Mouse (Mus musculus) heart, embryonic 11.5 days (tissue): ENCODE data around the gene Lrrc59. TPM values are rescaled to one million over a fixed set of nuclear protein-coding genes. Genes with fewer than 3 reads are reported as not detected.
A peak's percentile ranks its signal among the peaks of the same experiment; 100 is the strongest.

ENCODE experiments used
- ATAC-seq: fragments of 200-750 bp; cut with Nextera tagmentation; replicated peaks from 2 replicates; pipeline ENCODE4 v1.8.0; 2017; ENCODE audit warnings: moderate library complexity; ENCODE audit not compliant: insufficient number of reproducible peaks, low FRiP score, low TSS enrichment
- H3K27ac ChIP-seq: fragments of 300-500 bp; sonication (generic); 2 replicates; pipeline ENCODE4 v1.5.1; 2014; ENCODE audit warnings: mild to moderate bottlenecking, low read depth, low read length
- H3K27me3 ChIP-seq: fragments of 300-500 bp; sonication (generic); 2 replicates; pipeline ENCODE4 v1.6.1; 2014; ENCODE audit warnings: mild to moderate bottlenecking, low read length, mixed read lengths; ENCODE audit not compliant: control insufficient read depth, insufficient read depth
- H3K36me3 ChIP-seq: fragments of 300-500 bp; sonication (generic); 2 replicates; pipeline ENCODE4 v1.6.1; 2014; ENCODE audit warnings: mild to moderate bottlenecking, low read length, moderate library complexity, mixed read lengths; ENCODE audit not compliant: control insufficient read depth, insufficient read depth
- H3K4me1 ChIP-seq: fragments of 300-500 bp; sonication (generic); 2 replicates; pipeline ENCODE4 v1.6.1; 2014; ENCODE audit warnings: low read length; ENCODE audit not compliant: control insufficient read depth, insufficient read depth
- H3K4me2 ChIP-seq: fragments of 300-500 bp; sonication (generic); 2 replicates; pipeline ENCODE4 v1.6.1; 2014; ENCODE audit warnings: mild to moderate bottlenecking, moderate library complexity
- H3K4me3 ChIP-seq: fragments of 300-500 bp; sonication (generic); 2 replicates; pipeline ENCODE4 v1.5.1; 2014; ENCODE audit warnings: low read depth, low read length
- H3K9ac ChIP-seq: fragments of 300-500 bp; sonication (generic); 2 replicates; pipeline ENCODE4 v1.6.1; 2014; ENCODE audit warnings: mild to moderate bottlenecking, low read depth, low read length, moderate library complexity
- H3K9me3 ChIP-seq: fragments of 300-500 bp; sonication (generic); replicated peaks from 2 replicates; pipeline ENCODE4 v1.6.1; 2016; ENCODE audit warnings: low read length; ENCODE audit not compliant: control insufficient read depth
- WGBS: fragments of 180-500 bp; shearing (Covaris S2); extraction: QIAGEN DNeasy Blood & Tissue Kit; methylation state at CpG from one replicate; pipeline ENCODE4 v1.1.7; 2014; ENCODE audit not compliant: insufficient replicate concordance; 5-methylcytosine and 5-hydroxymethylcytosine counted together
- polyA plus RNA-seq: library from polyadenylated mRNA; unstranded; fragments of >200 nt; fragmentation: Nextera tagmentation; extraction: Ambion mirVana; gene quantifications from 2 replicates; pipeline ENCODE4 v1.2.1, GENCODE M21; 2014

The Lrrc59 gene
- 137 and 170 TPM in 2 replicates for polyA plus RNA-seq

DNA sequence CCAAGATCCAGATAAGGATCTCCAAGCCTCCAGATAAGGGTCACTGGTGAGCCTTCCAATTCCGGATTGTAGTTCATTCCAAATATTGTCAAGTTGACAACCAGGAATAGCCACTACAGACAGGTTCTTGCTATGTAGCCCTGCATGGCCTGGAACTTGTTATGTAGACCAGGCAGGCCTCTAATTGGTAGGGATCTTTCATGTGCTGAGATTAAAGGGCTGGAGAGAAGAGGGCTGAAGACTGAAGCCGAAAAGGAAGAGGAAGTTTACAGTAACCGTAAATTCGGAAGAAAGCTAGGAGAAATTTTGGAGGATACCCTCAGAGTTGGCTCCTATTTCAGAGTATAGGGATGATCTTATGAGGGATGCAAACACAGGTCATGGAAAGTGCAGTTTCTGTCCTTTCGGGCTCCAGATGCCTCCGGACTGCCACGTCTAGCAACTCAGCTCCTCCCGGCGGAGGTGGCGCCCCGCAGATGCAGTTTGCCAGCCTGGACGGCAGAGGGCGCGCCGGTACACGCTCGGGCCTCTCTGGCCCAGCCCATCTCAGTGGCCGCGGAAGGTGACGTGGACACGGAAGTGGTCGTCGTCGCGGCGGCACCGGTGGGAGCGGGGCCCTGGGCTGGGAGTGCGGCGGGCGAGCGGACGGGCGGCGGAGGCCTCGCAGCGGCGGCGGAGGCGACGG lies at the start of gene Lrrc59:
Gene Lrrc59 (plus strand): TSS at position 569 of the 685 bp plus-strand sequence.
- no peaks in the 10 kb centered on the region for H3K4me1 ChIP-seq
- ATAC-seq: peak; percentile 94
- H3K9me3 ChIP-seq: no peaks in the 10 kb centered on the region

DNA sequence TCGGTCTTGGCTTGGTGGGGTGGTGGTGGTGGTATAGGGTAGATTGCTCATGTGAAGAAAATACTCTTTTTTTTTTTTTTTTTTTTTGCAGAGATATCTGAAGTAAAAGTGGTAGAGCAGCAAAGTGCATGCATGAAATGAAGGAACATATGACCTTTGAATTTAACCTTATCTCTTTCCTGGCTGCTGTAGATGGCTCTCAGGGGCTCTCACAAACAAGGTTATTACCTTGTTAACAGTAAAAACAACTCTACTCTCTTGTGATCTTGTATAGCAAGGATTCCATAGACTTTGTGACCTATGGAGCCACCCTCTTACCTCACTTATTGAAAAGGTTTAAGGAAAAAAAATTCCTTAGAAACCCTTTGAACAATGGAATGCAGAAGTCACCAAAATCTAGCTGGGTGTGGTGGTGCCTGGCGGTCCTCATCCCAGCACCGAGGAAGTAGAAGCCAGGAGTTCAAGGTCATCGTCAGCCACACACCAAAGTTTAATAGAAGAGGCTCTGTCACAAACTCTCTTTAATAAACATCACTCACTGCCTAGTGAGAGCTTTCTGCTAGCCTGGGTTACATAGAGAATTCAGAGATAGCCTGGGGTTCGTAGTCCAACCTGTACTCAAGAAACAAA lies 49.3 kb upstream of the Lrrc59 start:
- Histone ChIP-seq H3K4me2 (no peak overlapping the region), H3K27me3 (no peaks in the 10 kb centered on the region), H3K36me3 (no peaks in the 10 kb centered on the region), H3K27ac (no peak overlapping the region), H3K4me1 (no peaks in the 10 kb centered on the region), H3K9ac (no peak overlapping the region), H3K9me3 (no peaks in the 10 kb centered on the region), H3K4me3 (no peak overlapping the region)
- 83% methylated on average over 5 of the region's 5 CpGs for WGBS
- no peak for ATAC-seq

More for the DNA sequence above, at the start of gene Lrrc59:
- Histone ChIP-seq H3K4me2 (peak within 1 kb of the TSS; percentile 70), H3K27me3 (no peaks in the 10 kb centered on the region), H3K27ac (peak within 1 kb of the TSS; percentile 79), H3K4me3 (peak within 1 kb of the TSS; percentile 82), H3K9ac (peak within 1 kb of the TSS; percentile 93), H3K36me3 (peaks cover 14% of the 10 kb centered on the region)
- WGBS: 3% methylated on average over 40 of the region's 41 CpGs

DNA sequence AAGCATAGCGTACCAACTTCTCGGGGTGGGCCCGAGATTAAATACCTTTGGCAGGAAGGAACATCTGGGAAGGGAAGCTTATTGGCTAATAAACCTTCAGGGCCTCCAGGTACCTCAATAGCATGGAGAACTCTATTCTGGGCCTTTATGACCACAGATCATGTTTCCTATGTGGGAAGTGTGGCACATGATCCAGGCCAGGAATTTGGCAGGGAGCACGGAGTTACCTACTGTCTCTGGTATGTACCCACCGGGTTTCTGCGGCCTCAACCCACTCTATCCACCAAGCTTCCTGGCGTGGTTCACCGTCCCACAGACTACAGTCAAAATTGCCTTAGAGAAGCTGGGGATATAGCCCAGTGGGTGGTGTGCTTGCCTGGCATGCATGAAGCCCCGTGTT lies 44.5 kb upstream of the Lrrc59 start:
- Histone ChIP-seq H3K36me3 (no peaks in the 10 kb centered on the region), H3K27ac (no peak overlapping the region), H3K27me3 (no peaks in the 10 kb centered on the region), H3K9ac (no peak overlapping the region), H3K4me3 (no peak overlapping the region), H3K4me1 (0 out of 2 replicates have a peak, but pooled peaks cover 3% of the 10 kb centered on the region), H3K9me3 (no peaks in the 10 kb centered on the region), H3K4me2 (no peak overlapping the region)
- 91% methylated on average over 9 of the region's 9 CpGs for WGBS
- ATAC-seq: no peak

DNA sequence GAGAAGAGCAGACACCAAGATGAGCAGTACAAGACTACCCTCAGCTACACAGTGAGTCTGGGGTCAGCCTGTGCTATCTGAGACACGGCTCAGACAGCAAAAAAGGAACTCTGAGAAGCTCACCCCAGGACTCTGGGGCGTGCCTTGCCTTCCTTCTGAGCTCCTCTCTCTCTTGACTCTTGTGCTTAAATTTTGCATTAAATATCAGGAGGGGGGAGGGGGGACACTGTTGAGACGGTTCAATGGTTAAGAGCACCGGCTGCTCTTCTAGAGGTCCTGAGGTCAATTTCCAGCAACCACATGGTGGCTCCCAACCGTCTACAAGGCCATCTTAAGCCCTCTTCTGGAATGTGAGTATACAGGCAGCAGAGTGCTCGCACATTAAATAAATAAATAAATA lies 42.1 kb upstream of the Lrrc59 start:
- Histone ChIP-seq H3K4me2 (no peak overlapping the region), H3K9ac (no peak overlapping the region), H3K9me3 (no peaks in the 10 kb centered on the region), H3K27ac (no peak overlapping the region), H3K27me3 (no peaks in the 10 kb centered on the region), H3K4me3 (no peak overlapping the region), H3K36me3 (no peaks in the 10 kb centered on the region), H3K4me1 (0 out of 2 replicates have a peak, but pooled peaks cover 7% of the 10 kb centered on the region)
- 74% methylated on average over 6 of the region's 6 CpGs for WGBS
- ATAC-seq: no peak

DNA sequence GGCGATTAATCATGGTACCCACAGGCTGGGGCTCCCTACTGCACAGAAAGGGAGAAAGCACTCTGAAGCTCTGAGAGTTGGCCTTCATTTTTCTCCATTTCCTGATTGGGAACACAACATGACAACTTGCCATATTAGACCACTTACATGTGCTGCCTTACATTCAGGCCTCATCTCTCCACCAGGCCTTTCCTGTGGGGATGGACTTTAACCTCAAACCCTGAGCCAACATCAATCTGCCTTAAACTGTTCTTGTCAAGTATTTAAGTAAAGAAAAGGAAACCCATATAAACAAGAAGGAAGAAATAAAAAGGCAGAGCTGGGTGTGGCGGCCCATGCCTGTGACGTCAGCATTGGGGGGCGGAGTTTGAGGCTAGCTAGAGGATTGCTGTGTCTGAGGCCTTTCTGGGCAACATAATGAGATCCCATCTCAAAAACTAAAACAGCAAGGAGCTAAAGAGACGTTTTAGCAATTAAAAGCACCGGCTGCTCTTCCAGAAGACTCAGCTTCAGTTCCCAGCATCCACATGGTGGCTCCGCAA lies 33.2 kb upstream of the Lrrc59 start:
- no peak overlapping the region for H3K4me3 ChIP-seq
- no peak overlapping the region for H3K4me2 ChIP-seq
- WGBS: 68% methylated on average over 7 of the region's 7 CpGs
- no peak for ATAC-seq
- no peaks in the 10 kb centered on the region for H3K27me3 ChIP-seq
- H3K36me3 ChIP-seq: no peaks in the 10 kb centered on the region
- H3K4me1 ChIP-seq: peaks cover 9% of the 10 kb centered on the region; the same call in 1 of the 2 replicates
- H3K27ac ChIP-seq: no peak overlapping the region
- H3K9ac ChIP-seq: no peak overlapping the region
- no peaks in the 10 kb centered on the region for H3K9me3 ChIP-seq

DNA sequence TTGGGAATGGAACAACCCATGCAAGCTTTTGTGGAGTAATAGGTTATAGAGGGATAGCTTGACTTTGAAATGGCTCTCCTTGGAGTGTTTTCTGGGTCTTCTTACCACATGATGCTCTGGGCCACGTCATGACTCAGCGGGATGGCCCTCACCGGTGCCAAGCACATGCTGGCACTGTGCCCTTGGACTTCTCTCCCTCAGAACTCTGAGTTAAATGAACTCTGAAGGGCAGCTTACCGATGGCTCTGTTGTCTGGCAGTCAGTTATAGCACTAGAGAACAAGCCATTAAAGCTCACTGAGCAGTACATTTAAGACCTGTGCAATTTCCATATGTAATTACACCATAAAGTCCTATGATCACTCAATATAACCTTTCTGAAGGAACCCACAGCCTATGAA lies 32.2 kb upstream of the Lrrc59 start:
- H3K27ac ChIP-seq: no peak overlapping the region
- H3K36me3 ChIP-seq: no peaks in the 10 kb centered on the region
- H3K4me3 ChIP-seq: no peak overlapping the region
- H3K9me3 ChIP-seq: no peaks in the 10 kb centered on the region
- H3K4me2 ChIP-seq: no peak overlapping the region
- no peaks in the 10 kb centered on the region for H3K27me3 ChIP-seq
- H3K4me1 ChIP-seq: peaks cover 8% of the 10 kb centered on the region; the same call in 1 of the 2 replicates
- WGBS: 89% methylated on average over 4 of the region's 4 CpGs
- H3K9ac ChIP-seq: no peak overlapping the region
- ATAC-seq: no peak

DNA sequence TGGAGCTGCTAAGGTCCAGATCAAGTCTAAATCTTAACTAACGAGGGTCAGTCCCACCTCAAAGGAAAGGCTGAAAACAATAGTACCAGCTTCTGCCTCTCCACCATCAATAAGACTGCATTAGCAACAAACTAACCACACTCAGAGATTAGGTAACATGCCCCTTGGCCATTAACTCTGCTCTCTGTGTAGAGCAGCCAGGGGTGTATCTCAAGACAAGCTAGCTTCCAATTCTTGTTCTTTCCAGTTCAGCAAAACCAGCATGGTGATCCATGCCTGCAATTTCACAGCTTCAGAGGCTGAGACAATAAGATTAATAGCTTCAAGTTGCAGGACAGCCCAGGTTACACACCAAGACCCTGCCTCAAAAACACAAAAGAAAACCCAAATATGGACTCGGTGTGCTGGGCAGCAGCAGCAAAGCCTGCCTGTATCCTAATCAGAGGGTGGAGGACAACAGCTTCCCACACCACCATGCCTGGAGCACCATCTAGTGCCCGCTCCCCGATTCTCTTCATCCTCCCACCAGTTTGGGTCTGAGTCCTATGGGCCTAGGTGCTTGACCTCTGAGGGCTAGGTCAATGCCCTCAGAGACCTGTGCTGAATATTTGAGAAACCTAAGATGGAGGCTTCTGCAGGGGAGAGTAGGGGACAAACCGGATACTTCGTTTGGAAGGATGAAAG lies 31.0 kb upstream of the Lrrc59 start:
- H3K9ac ChIP-seq: no peak overlapping the region
- H3K4me1 ChIP-seq: peaks cover 9% of the 10 kb centered on the region; the same call in 1 of the 2 replicates
- no peaks in the 10 kb centered on the region for H3K27me3 ChIP-seq
- no peak overlapping the region for H3K27ac ChIP-seq
- no peaks in the 10 kb centered on the region for H3K9me3 ChIP-seq
- no peaks in the 10 kb centered on the region for H3K36me3 ChIP-seq
- ATAC-seq: no peak
- H3K4me2 ChIP-seq: no peak overlapping the region
- WGBS: 74% methylated on average over 6 of the region's 6 CpGs
- no peak overlapping the region for H3K4me3 ChIP-seq

DNA sequence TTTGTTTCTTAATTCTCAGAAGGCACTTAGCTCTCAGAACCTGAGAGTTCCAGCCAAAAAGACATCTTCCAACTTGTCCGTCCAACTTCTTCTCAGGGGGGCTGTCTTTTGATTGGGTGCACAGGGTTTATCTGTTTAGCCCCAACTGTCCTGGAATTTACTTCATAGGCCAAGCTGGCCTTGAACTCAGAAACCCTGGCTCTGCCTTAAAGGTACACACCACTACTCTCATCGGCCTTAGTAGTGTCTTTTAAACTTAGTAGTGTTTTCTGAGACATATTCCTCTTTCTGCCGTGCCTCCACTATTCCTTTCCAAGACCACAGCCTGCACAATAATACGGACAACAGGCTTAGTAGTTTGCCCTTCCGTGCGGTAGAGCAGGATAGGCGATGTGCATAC lies 29.1 kb upstream of the Lrrc59 start:
- Histone ChIP-seq H3K4me3 (no peak overlapping the region), H3K4me2 (no peak overlapping the region), H3K27me3 (no peaks in the 10 kb centered on the region), H3K36me3 (no peaks in the 10 kb centered on the region), H3K4me1 (peaks cover 9% of the 10 kb centered on the region; the same call in 1 of the 2 replicates), H3K9me3 (no peaks in the 10 kb centered on the region), H3K9ac (no peak overlapping the region), H3K27ac (no peak overlapping the region)
- 79% methylated on average over 7 of the region's 7 CpGs for WGBS
- ATAC-seq: no peak
